9 mouse cellular contexts compared by ENCODE assay signal in genomic region chr8:108717545-108717944, GRCm38 (mm10).
A peak's percentile ranks its signal among the peaks of the same experiment; 100 is the strongest.
DNase-seq lines count a peak whose midpoint lies in the region; ATAC-seq and TF ChIP-seq lines count a peak whose summit lies in the region.
"Had no signal": no experiment of that assay in that cellular context is flagged by ENCODE, and none has a peak within 500 bp of the region (broad histone marks: within the 10 kb centered on the region; RNA-seq: fewer than 3 reads in every experiment).

No protein-coding gene starts in this region.

- no peak for DNase-seq in kidney, postnatal 0 days (ENCODE audit: low spot score)
- no peak for DNase-seq in kidney, adult 18-20 months
- DNase-seq in limb, embryonic 11.5 days (ENCODE audit: low spot score) = no peak
- DNase-seq in thymus, adult 18-20 months = no peak
- DNase-seq in left cerebral cortex, adult 11 months (ENCODE audit: low spot score) = no peak
- DNase-seq: gastrocnemius, postnatal 25 days; lung, adult 2 months had no signal

- ATAC-seq in kidney, postnatal 0 days (replicated peaks; ENCODE audit: low FRiP score, low read depth) = no peak
- ATAC-seq in forebrain, embryonic 12.5 days (ENCODE audit: low FRiP score) = no peak
- no peak for ATAC-seq in limb, embryonic 11.5 days (ENCODE audit: insufficient number of reproducible peaks, low FRiP score, low TSS enrichment, low read depth)
- ATAC-seq in stomach, embryonic 14.5 days (ENCODE audit: insufficient number of reproducible peaks, insufficient read depth, low FRiP score, low read depth) = no peak

- 53% methylated on average over 8 of the region's 8 CpGs for WGBS in kidney, postnatal 0 days
- WGBS in forebrain, embryonic 12.5 days = 23% methylated on average over 8 of the region's 8 CpGs
- WGBS in limb, embryonic 11.5 days = 21% methylated on average over 8 of the region's 8 CpGs
- WGBS in stomach, embryonic 14.5 days = 43% methylated on average over 8 of the region's 8 CpGs

- no peaks in the 10 kb centered on the region for H3K9me3 ChIP-seq in kidney, postnatal 0 days (replicated peaks; ENCODE audit: low read length)
- no peaks in the 10 kb centered on the region for H3K9me3 ChIP-seq in forebrain, embryonic 12.5 days
- H3K9me3 ChIP-seq in limb, embryonic 11.5 days (ENCODE audit: control insufficient read depth, low read length) = no peaks in the 10 kb centered on the region
- H3K9me3 ChIP-seq in stomach, embryonic 14.5 days (ENCODE audit: control insufficient read depth, low read depth, low read length) = no peaks in the 10 kb centered on the region

- no peaks in the 10 kb centered on the region for H3K27me3 ChIP-seq in kidney, postnatal 0 days (ENCODE audit: insufficient read depth, low read length)
- H3K27me3 ChIP-seq in forebrain, embryonic 12.5 days = peaks cover 74% of the 10 kb centered on the region
- no peaks in the 10 kb centered on the region for H3K27me3 ChIP-seq in limb, embryonic 11.5 days (ENCODE audit: control insufficient read depth, insufficient read depth, low read length)
- no peaks in the 10 kb centered on the region for H3K27me3 ChIP-seq in stomach, embryonic 14.5 days (ENCODE audit: control insufficient read depth, insufficient read depth, low read length)

- no peak for TF ChIP-seq CTCF in kidney, postnatal 0 days (IDR thresholded peaks at IDR 0.05; ENCODE audit: low read depth)

- H3K9ac ChIP-seq in kidney, postnatal 0 days (ENCODE audit: low read depth, low read length) = no peak overlapping the region
- no peak overlapping the region for H3K9ac ChIP-seq in forebrain, embryonic 12.5 days
- no peak overlapping the region for H3K9ac ChIP-seq in limb, embryonic 11.5 days (ENCODE audit: low read length)
- H3K9ac ChIP-seq in stomach, embryonic 14.5 days (replicated peaks; ENCODE audit: low read depth, low read length) = no peak overlapping the region

- no peak overlapping the region for H3K27ac ChIP-seq in kidney, postnatal 0 days
- H3K27ac ChIP-seq in forebrain, embryonic 12.5 days = no peak overlapping the region
- H3K27ac ChIP-seq in limb, embryonic 11.5 days (replicated peaks; ENCODE audit: low read depth, low read length) = no peak overlapping the region
- peak overlapping the region; percentile 39; the same call in 1 of the 2 replicates for H3K27ac ChIP-seq in stomach, embryonic 14.5 days (ENCODE audit: low read length)

- no peak overlapping the region for H3K4me3 ChIP-seq in kidney, postnatal 0 days (replicated peaks; ENCODE audit: low read depth, low read length)
- peak overlapping the region; percentile 71; the same call in 1 of the 2 replicates for H3K4me3 ChIP-seq in forebrain, embryonic 12.5 days (replicated peaks)
- peak overlapping the region; percentile 55; the same call in 1 of the 2 replicates for H3K4me3 ChIP-seq in limb, embryonic 11.5 days (ENCODE audit: low read depth, low read length)
- H3K4me3 ChIP-seq in stomach, embryonic 14.5 days (ENCODE audit: low read depth, low read length) = no peak overlapping the region

- peak overlapping the region; percentile 2; the same call in 1 of the 2 replicates for H3K4me2 ChIP-seq in kidney, postnatal 0 days (ENCODE audit: low read length)
- H3K4me2 ChIP-seq in forebrain, embryonic 12.5 days = peak overlapping the region; percentile 96
- H3K4me2 ChIP-seq in limb, embryonic 11.5 days (ENCODE audit: low read depth, severe bottlenecking) = peak overlapping the region; percentile 64
- peak overlapping the region; percentile 90 for H3K4me2 ChIP-seq in stomach, embryonic 14.5 days (replicated peaks; ENCODE audit: low read depth, low read length)

- H3K4me1 ChIP-seq in kidney, postnatal 0 days (replicated peaks; ENCODE audit: insufficient read depth, low read length) = peaks cover 36% of the 10 kb centered on the region
- H3K4me1 ChIP-seq in forebrain, embryonic 12.5 days = peaks cover 79% of the 10 kb centered on the region
- H3K4me1 ChIP-seq in limb, embryonic 11.5 days (ENCODE audit: control insufficient read depth, insufficient read depth, low read length) = peaks cover 58% of the 10 kb centered on the region
- H3K4me1 ChIP-seq in stomach, embryonic 14.5 days (ENCODE audit: control insufficient read depth, insufficient read depth, low read length) = peaks cover 75% of the 10 kb centered on the region

- H3K36me3 ChIP-seq in kidney, postnatal 0 days (ENCODE audit: insufficient read depth, low read length) = no peaks in the 10 kb centered on the region
- no peaks in the 10 kb centered on the region for H3K36me3 ChIP-seq in forebrain, embryonic 12.5 days (replicated peaks)
- H3K36me3 ChIP-seq in limb, embryonic 11.5 days (ENCODE audit: control insufficient read depth, insufficient read depth, low read length) = no peaks in the 10 kb centered on the region
- H3K36me3 ChIP-seq in stomach, embryonic 14.5 days (ENCODE audit: control insufficient read depth, insufficient read depth, low read length) = no peaks in the 10 kb centered on the region

Comparison
In these comparisons a context has a peak if more than half of its experiments do, and no peak if none do; other contexts are left out.
1. H3K4me2 ChIP-seq: peak in every context shown above with its lines; median percentile 96 in forebrain, embryonic 12.5 days; 90 in stomach, embryonic 14.5 days; 64 in limb, embryonic 11.5 days; 2 in kidney, postnatal 0 days.
2. H3K4me3 ChIP-seq: peak in forebrain, embryonic 12.5 days (single experiment) and limb, embryonic 11.5 days (single experiment); none in kidney, postnatal 0 days (single experiment) and stomach, embryonic 14.5 days (single experiment).